Mouse (Mus musculus): Measurements from ENCODE around the gene Cxcr2.

DNA sequence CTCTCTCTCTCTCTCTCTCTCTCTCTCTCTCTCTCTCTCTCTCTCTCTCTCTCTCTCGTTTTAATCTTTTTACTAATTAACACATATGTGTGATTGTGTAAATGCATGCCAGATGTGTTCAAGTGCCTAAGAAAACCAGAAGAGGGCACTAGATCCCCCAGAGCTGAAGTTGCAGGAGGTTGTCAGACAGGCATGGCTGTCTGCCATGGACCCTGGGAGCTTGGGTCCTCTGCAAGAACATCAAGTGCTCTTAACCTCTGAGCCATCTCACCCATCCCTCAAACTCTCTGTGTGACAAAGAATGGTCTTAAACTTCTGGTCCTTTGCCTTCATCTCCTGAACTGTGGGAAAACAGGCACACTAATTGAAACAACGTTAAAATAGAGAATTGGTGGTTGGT is 29.2 kb downstream of the Cxcr2 start:
- TF ChIP-seq CTCF (IDR thresholded peaks at IDR 0.05; ENCODE audit: extremely low read depth, insufficient read length, insufficient replicate concordance, low read depth, low read length) (no peak), POLR2A (IDR thresholded peaks at IDR 0.05; ENCODE audit: low read depth, low read length) (no peak)
